Mouse (Mus musculus) stomach, embryonic 14.5 days (tissue): ENCODE results near the gene Banp. TPM values are rescaled to one million over a fixed set of nuclear protein-coding genes. Genes with fewer than 3 reads are reported as not detected.

ENCODE experiments used
- ATAC-seq: fragments of 200-750 bp; cut with Nextera tagmentation; 2 replicates; pipeline ENCODE4 v1.8.0; 2017; ENCODE audit warnings: low read depth, moderate TSS enrichment; ENCODE audit not compliant: insufficient number of reproducible peaks, insufficient read depth, low FRiP score
- H3K27ac ChIP-seq: fragments of 300-500 bp; sonication (generic); 2 replicates; pipeline ENCODE4 v1.5.1; 2014; ENCODE audit warnings: mild to moderate bottlenecking, low read length, moderate library complexity, mixed read lengths
- H3K27me3 ChIP-seq: fragments of 300-500 bp; sonication (generic); 2 replicates; pipeline ENCODE4 v1.6.1; 2014; ENCODE audit warnings: low read length, control low read depth, mixed read lengths; ENCODE audit not compliant: control insufficient read depth, insufficient read depth
- H3K36me3 ChIP-seq: fragments of 300-500 bp; sonication (generic); 2 replicates; pipeline ENCODE4 v1.6.1; 2014; ENCODE audit warnings: mild to moderate bottlenecking, control low read depth, low read length, moderate library complexity, mixed read lengths; ENCODE audit not compliant: control insufficient read depth, insufficient read depth
- H3K4me1 ChIP-seq: fragments of 300-500 bp; sonication (generic); 2 replicates; pipeline ENCODE4 v1.6.1; 2014; ENCODE audit warnings: low read length, control low read depth, mixed read lengths; ENCODE audit not compliant: control insufficient read depth, insufficient read depth
- H3K4me2 ChIP-seq: fragments of 300-500 bp; sonication (generic); replicated peaks from 2 replicates; pipeline ENCODE4 v1.6.1; 2014; ENCODE audit warnings: low read depth, low read length, control low read depth
- H3K4me3 ChIP-seq: fragments of 300-500 bp; sonication (generic); 2 replicates; pipeline ENCODE4 v1.5.1; 2014; ENCODE audit warnings: low read depth, low read length, control low read depth
- H3K9ac ChIP-seq: fragments of 300-500 bp; sonication (generic); replicated peaks from 2 replicates; pipeline ENCODE4 v1.6.1; 2014; ENCODE audit warnings: low read depth, mild to moderate bottlenecking, control low read depth, low read length, moderate library complexity, mixed read lengths
- H3K9me3 ChIP-seq: fragments of 300-500 bp; sonication (generic); 2 replicates; pipeline ENCODE4 v1.6.1; 2016; ENCODE audit warnings: low read depth, low read length, control low read depth; ENCODE audit not compliant: control insufficient read depth
- whole genome bisulfite sequencing: fragments of 180-500 bp; shearing (Covaris S2); extraction: QIAGEN DNeasy Blood & Tissue Kit; methylation state at CpG from one replicate; pipeline ENCODE4 v1.1.7; 2014; 5-methylcytosine and 5-hydroxymethylcytosine counted together
- polyA plus RNA-seq: library from polyadenylated mRNA; unstranded; fragments of >200 nt; fragmentation: Nextera tagmentation; extraction: Ambion mirVana; gene quantifications from 2 replicates; pipeline ENCODE4 v1.2.1, GENCODE M21; 2014

Gene Banp
- polyA plus RNA-seq, 1 experiment from 2014 or later, result 42.4 TPM

- no peaks in the 10 kb centered on the region for H3K27me3 ChIP-seq
- no peak overlapping the region for H3K4me2 ChIP-seq
- WGBS, result 93% methylated on average over 25 of the region's 25 CpGs
- no peaks in the 10 kb centered on the region for H3K4me1 ChIP-seq
- no peaks in the 10 kb centered on the region for H3K9me3 ChIP-seq
- H3K27ac ChIP-seq, result no peak overlapping the region
- no peak overlapping the region for H3K4me3 ChIP-seq
- peaks cover 43% of the 10 kb centered on the region for H3K36me3 ChIP-seq
- no peak overlapping the region for H3K9ac ChIP-seq
- ATAC-seq, result no peak
Observed at GRCm38 (mm10) chr8:122005422-122006204, 56.1 kb downstream of the Banp start.

- no peaks in the 10 kb centered on the region for H3K27me3 ChIP-seq
- H3K9ac ChIP-seq, result no peak overlapping the region
- H3K36me3 ChIP-seq, result peaks cover 36% of the 10 kb centered on the region
- 83% methylated on average over 13 of the region's 13 CpGs for WGBS
- H3K4me1 ChIP-seq, result no peaks in the 10 kb centered on the region
- no peak overlapping the region for H3K27ac ChIP-seq
- no peaks in the 10 kb centered on the region for H3K9me3 ChIP-seq
- H3K4me3 ChIP-seq, result no peak overlapping the region
- ATAC-seq, result no peak
- no peak overlapping the region for H3K4me2 ChIP-seq
Observed at GRCm38 (mm10) chr8:122006688-122007484, 57.3 kb downstream of the Banp start.

GRCm38 (mm10) chr8:122008395-122008794 is 58.8 kb downstream of the Banp start:
- H3K4me1 ChIP-seq, result no peaks in the 10 kb centered on the region
- H3K27me3 ChIP-seq, result no peaks in the 10 kb centered on the region
- no peak overlapping the region for H3K4me3 ChIP-seq
- H3K27ac ChIP-seq, result no peak overlapping the region
- peaks cover 33% of the 10 kb centered on the region for H3K36me3 ChIP-seq
- H3K9ac ChIP-seq, result no peak overlapping the region
- no peak overlapping the region for H3K4me2 ChIP-seq
- H3K9me3 ChIP-seq, result no peaks in the 10 kb centered on the region
- 89% methylated on average over 5 of the region's 5 CpGs for WGBS
- no peak for ATAC-seq

GRCm38 (mm10) chr8:122010638-122011037 is 61.1 kb downstream of the Banp start:
- no peak overlapping the region for H3K9ac ChIP-seq
- H3K36me3 ChIP-seq, result peaks cover 24% of the 10 kb centered on the region; the same call in 1 of the 2 replicates
- no peak overlapping the region for H3K4me3 ChIP-seq
- WGBS, result 86% methylated on average over 5 of the region's 5 CpGs
- no peaks in the 10 kb centered on the region for H3K27me3 ChIP-seq
- H3K9me3 ChIP-seq, result no peaks in the 10 kb centered on the region
- ATAC-seq, result no peak
- no peak overlapping the region for H3K4me2 ChIP-seq
- no peaks in the 10 kb centered on the region for H3K4me1 ChIP-seq
- no peak overlapping the region for H3K27ac ChIP-seq

- H3K27me3 ChIP-seq, result no peaks in the 10 kb centered on the region
- WGBS, result 59% methylated on average over 7 of the region's 7 CpGs
- no peak overlapping the region for H3K9ac ChIP-seq
- H3K36me3 ChIP-seq, result peaks cover 25% of the 10 kb centered on the region; the same call in 1 of the 2 replicates
- ATAC-seq, result no peak
- no peak overlapping the region for H3K4me2 ChIP-seq
- H3K27ac ChIP-seq, result no peak overlapping the region
- no peaks in the 10 kb centered on the region for H3K9me3 ChIP-seq
- H3K4me1 ChIP-seq, result no peaks in the 10 kb centered on the region
- H3K4me3 ChIP-seq, result no peak overlapping the region
Observed at GRCm38 (mm10) chr8:122011066-122011588, 61.6 kb downstream of the Banp start.

GRCm38 (mm10) chr8:122014606-122015005 is 65.1 kb downstream of the Banp start:
- ATAC-seq, result no peak
- H3K27ac ChIP-seq, result no peak overlapping the region
- no peaks in the 10 kb centered on the region for H3K4me1 ChIP-seq
- H3K4me3 ChIP-seq, result no peak overlapping the region
- 76% methylated on average over 3 of the region's 3 CpGs for WGBS
- no peak overlapping the region for H3K4me2 ChIP-seq
- H3K27me3 ChIP-seq, result no peaks in the 10 kb centered on the region
- no peaks in the 10 kb centered on the region for H3K9me3 ChIP-seq
- peaks cover 21% of the 10 kb centered on the region; the same call in 1 of the 2 replicates for H3K36me3 ChIP-seq
- no peak overlapping the region for H3K9ac ChIP-seq

- ATAC-seq, result no peak
Observed at GRCm38 (mm10) chr8:122018046-122018831, 68.7 kb downstream of the Banp start.

GRCm38 (mm10) chr8:122019162-122019561 is 69.6 kb downstream of the Banp start:
- Histone ChIP-seq H3K9me3 (no peaks in the 10 kb centered on the region), H3K4me1 (no peaks in the 10 kb centered on the region), H3K27ac (no peak overlapping the region), H3K4me3 (no peak overlapping the region), H3K4me2 (no peak overlapping the region), H3K27me3 (no peaks in the 10 kb centered on the region), H3K36me3 (peaks cover 17% of the 10 kb centered on the region; the same call in 1 of the 2 replicates), H3K9ac (no peak overlapping the region)
- WGBS, result 100% methylated on average over 1 of the region's 1 CpGs
- no peak for ATAC-seq

More at GRCm38 (mm10) chr8:122018046-122018831, 68.7 kb downstream of the Banp start:
- Histone ChIP-seq H3K4me2 (no peak overlapping the region), H3K4me3 (no peak overlapping the region), H3K9me3 (no peaks in the 10 kb centered on the region), H3K9ac (no peak overlapping the region), H3K27ac (no peak overlapping the region), H3K27me3 (no peaks in the 10 kb centered on the region), H3K36me3 (peaks cover 12% of the 10 kb centered on the region; the same call in 1 of the 2 replicates), H3K4me1 (no peaks in the 10 kb centered on the region)
- 75% methylated on average over 22 of the region's 22 CpGs for WGBS
